Mouse (Mus musculus): ENCODE results near the gene Pip4k2a. TPM values are rescaled to one million over a fixed set of nuclear protein-coding genes. Genes with fewer than 3 reads are reported as not detected.

Pip4k2a gene
- total and polyA plus RNA-seq, 3 experiments, result 6.6 to 52.9 (median 20.8) TPM

DNA sequence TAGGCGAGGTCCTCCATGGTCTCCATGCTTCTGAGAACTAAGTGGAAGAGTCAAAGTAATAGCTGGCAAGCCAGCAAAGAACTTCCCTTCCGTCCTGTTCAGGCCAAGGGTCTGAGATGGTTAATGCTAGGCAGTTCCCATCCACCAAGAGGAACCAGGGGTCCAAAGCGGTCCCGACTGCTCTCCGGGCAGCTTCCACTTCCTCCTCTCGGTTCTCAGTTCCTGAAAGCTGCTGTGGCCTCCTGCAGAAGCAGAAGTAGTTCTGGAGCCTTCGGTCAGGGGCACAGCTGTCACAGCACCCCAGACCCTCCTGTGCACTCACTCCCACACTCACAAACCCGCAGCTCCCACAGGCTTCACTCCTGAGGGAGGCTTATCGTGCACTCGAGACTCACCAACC is 6.9 kb upstream of the Pip4k2a start (continued):
- TF ChIP-seq GABPA (IDR thresholded peaks at IDR 0.05; ENCODE audit: insufficient replicate concordance, low read depth, low read length) (no peak), NRF1 (IDR thresholded peaks at IDR 0.05; ENCODE audit: low read depth, low read length) (no peak)

DNA sequence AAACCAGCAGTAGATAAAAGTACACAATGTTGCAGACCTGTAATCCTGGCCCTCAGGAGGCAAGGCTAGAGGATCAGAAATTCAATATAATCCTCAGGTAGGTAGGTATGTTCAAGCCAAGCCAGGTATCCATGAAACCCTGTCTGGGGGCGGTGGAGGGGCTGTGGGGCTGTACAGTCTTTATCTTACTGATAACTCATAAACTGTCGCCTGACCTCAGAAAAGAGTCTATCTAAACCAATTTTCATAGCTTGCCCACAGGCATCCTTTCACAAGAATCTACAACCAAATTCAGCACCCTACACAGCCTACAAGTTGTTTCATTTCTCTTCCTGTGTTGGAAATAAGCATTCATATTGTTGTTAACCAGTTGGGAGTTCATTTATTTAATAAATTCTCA is 1.5 kb upstream of the Pip4k2a start:
- Histone ChIP-seq H3K4me1 (ENCODE audit: control insufficient read depth in 1 of 2, insufficient read depth in 2 of 2) (peaks cover 2 to 34% of the 10 kb centered on the region in 2 experiments; a peak in 2 of 4 replicates), H3K9me3 (replicated peaks; ENCODE audit: low read length) (no peaks in the 10 kb centered on the region), H3K27ac (ENCODE audit: insufficient read depth, low read depth) (no peak overlapping the region), H3K4me2 (ENCODE audit: insufficient read depth, low read depth, poor library complexity, severe bottlenecking) (no peak overlapping the region), H3K27me3 (replicated peaks) (no peaks in the 10 kb centered on the region), H3K4me3 (replicated peaks in 1 of 3; ENCODE audit: low read depth in 2 of 3, low read length in 2 of 3, poor library complexity in 1 of 3) (no peak overlapping the region), H3K79me2 (replicated peaks; ENCODE audit: control insufficient read depth, extremely low read depth, insufficient read depth, poor library complexity, severe bottlenecking) (peaks cover 8% of the 10 kb centered on the region), H3K36me3 (replicated peaks in 1 of 2; ENCODE audit: control insufficient read depth in 1 of 2, insufficient read depth in 1 of 2, low read length in 1 of 2) (no peaks in the 10 kb centered on the region), H3K9ac (ENCODE audit: insufficient read depth, low read depth) (no peak overlapping the region)
- in situ Hi-C loops (cut with MboI; ENCODE audit: low pct_ligation_motif_present, low pct_unique_long_range_greater_than_20kb, low sequenced_read_pairs), result no loop called here
- no peak for DNase-seq (ENCODE audit: extremely low read depth)
- dilution Hi-C loops (cut with MboI; ENCODE audit: extremely low pct_ligation_motif_present, extremely low pct_unique_long_range_greater_than_20kb, low sequenced_read_pairs), result no loop called here
- TF ChIP-seq IRF4 (IDR thresholded peaks at IDR 0.05; ENCODE audit: low read depth, low read length) (no peak), BHLHE40 (IDR thresholded peaks at IDR 0.05; ENCODE audit: low read depth, low read length) (no peak), E2F4 (IDR thresholded peaks at IDR 0.05; ENCODE audit: insufficient replicate concordance, low read depth, low read length) (no peak), ZKSCAN1 (IDR thresholded peaks at IDR 0.05; ENCODE audit: borderline replicate concordance, low read depth, low read length) (no peak), USF2 (conservative IDR thresholded peaks at IDR 0.05; ENCODE audit: low read depth, low read length) (no peak), POLR2A (IDR thresholded peaks at IDR 0.05; ENCODE audit: low read depth, low read length) (no peak), UBTF (IDR thresholded peaks at IDR 0.05; ENCODE audit: low read depth, low read length) (no peak), HCFC1 (IDR thresholded peaks at IDR 0.05; ENCODE audit: low read depth, low read length) (no peak), CHD2 (IDR thresholded peaks at IDR 0.05; ENCODE audit: low read length) (no peak), SMC3 (IDR thresholded peaks at IDR 0.05; ENCODE audit: low read depth, low read length) (no peak), MAX (IDR thresholded peaks at IDR 0.05; ENCODE audit: low read length) (no peak)

DNA sequence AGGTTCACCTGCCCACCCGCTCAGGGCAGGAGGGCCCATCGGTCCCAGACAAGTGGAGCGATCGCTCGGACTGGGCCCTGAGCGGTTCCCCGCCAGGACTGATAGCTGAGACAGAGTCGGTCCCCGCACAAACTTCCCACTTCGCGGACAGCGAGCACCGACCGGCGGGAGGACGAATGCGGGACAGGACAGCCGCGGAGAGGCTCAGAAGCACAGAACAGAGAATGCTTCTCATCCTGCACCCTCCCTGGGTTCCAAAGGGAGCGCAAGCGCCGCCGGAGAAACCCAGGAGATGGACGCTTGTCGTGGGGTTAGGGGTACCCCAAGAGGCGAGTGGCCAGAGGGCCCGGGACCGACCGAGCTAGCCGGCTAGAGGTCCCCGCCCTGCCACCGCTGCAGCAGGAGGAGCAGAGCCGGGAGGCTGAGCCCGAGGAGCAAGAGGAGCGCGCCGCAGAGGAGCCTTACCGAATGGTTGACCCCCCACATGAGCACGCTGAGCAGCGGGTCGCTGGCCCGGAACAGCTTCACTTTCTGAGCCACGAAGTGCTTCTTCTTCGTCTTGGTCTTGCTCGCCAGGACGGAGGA is 447 bp downstream of the Pip4k2a start:
- peak overlapping the region; percentile 71 for H3K27ac ChIP-seq (ENCODE audit: insufficient read depth, low read depth)
- H3K4me2 ChIP-seq (ENCODE audit: insufficient read depth, low read depth, poor library complexity, severe bottlenecking), result peak overlapping the region; percentile 96
- H3K9ac ChIP-seq (ENCODE audit: insufficient read depth, low read depth), result peak overlapping the region; percentile 59
- dilution Hi-C loops (cut with MboI; ENCODE audit: extremely low pct_ligation_motif_present, extremely low pct_unique_long_range_greater_than_20kb, low sequenced_read_pairs), result no loop called here
- no peak for DNase-seq (ENCODE audit: extremely low read depth)
- no peaks in the 10 kb centered on the region for H3K27me3 ChIP-seq (replicated peaks)
- peaks cover 0 to 11% of the 10 kb centered on the region in 2 experiments for H3K36me3 ChIP-seq (replicated peaks in 1 of 2; ENCODE audit: control insufficient read depth in 1 of 2, insufficient read depth in 1 of 2, low read length in 1 of 2)
- H3K4me3 ChIP-seq (replicated peaks in 1 of 3; ENCODE audit: low read depth in 2 of 3, low read length in 2 of 3, poor library complexity in 1 of 3), result peak overlapping the region; percentile 67 to 92 (median 82)
- in situ Hi-C loops (cut with MboI; ENCODE audit: low pct_ligation_motif_present, low pct_unique_long_range_greater_than_20kb, low sequenced_read_pairs), result no loop called here
- no peak for TF ChIP-seq EP300 (IDR thresholded peaks at IDR 0.05; ENCODE audit: low read length)
- no peak for TF ChIP-seq CHD2 (IDR thresholded peaks at IDR 0.05; ENCODE audit: low read length)
- no peak for TF ChIP-seq HCFC1 (IDR thresholded peaks at IDR 0.05; ENCODE audit: low read depth, low read length)
- TF ChIP-seq E2F4 (IDR thresholded peaks at IDR 0.05; ENCODE audit: insufficient replicate concordance, low read depth, low read length), result no peak
- TF ChIP-seq ZKSCAN1 (IDR thresholded peaks at IDR 0.05; ENCODE audit: borderline replicate concordance, low read depth, low read length), result no peak
- TF ChIP-seq POLR2AphosphoS2 (IDR thresholded peaks at IDR 0.05; ENCODE audit: low read depth, low read length), result no peak
- TF ChIP-seq MEF2A (IDR thresholded peaks at IDR 0.05; ENCODE audit: borderline replicate concordance, low read depth, low read length), result no peak
- no peak for TF ChIP-seq PAX5 (IDR thresholded peaks at IDR 0.05; ENCODE audit: low read length)
- no peak for TF ChIP-seq NELFE (IDR thresholded peaks at IDR 0.05; ENCODE audit: low read depth, low read length)
- TF ChIP-seq ZNF384 (IDR thresholded peaks at IDR 0.05; ENCODE audit: low read depth, low read length), result no peak
- peak; percentile 5; the same call in 1 of the 2 replicates for TF ChIP-seq MAX (IDR thresholded peaks at IDR 0.05; ENCODE audit: low read length)
- TF ChIP-seq ELF1 (IDR thresholded peaks at IDR 0.05; ENCODE audit: low read depth, low read length), result no peak
- peak; percentile 13; the same call in 1 of the 2 replicates for TF ChIP-seq SIN3A (IDR thresholded peaks at IDR 0.05; ENCODE audit: low read length)
- TF ChIP-seq TCF12 (IDR thresholded peaks at IDR 0.05; ENCODE audit: low read depth, low read length), result no peak
- TF ChIP-seq UBTF (IDR thresholded peaks at IDR 0.05; ENCODE audit: low read depth, low read length), result 0 out of 2 replicates have a peak, but pooled peaks have one; percentile 53
- TF ChIP-seq GABPA (IDR thresholded peaks at IDR 0.05; ENCODE audit: insufficient replicate concordance, low read depth, low read length), result no peak
- H3K4me1 ChIP-seq (ENCODE audit: control insufficient read depth in 1 of 2, insufficient read depth in 2 of 2), result peaks cover 0 to 32% of the 10 kb centered on the region in 2 experiments; a peak in 2 of 4 replicates
- peaks cover 3% of the 10 kb centered on the region for H3K9me3 ChIP-seq (replicated peaks; ENCODE audit: low read length)
- peaks cover 8% of the 10 kb centered on the region for H3K79me2 ChIP-seq (replicated peaks; ENCODE audit: control insufficient read depth, extremely low read depth, insufficient read depth, poor library complexity, severe bottlenecking)

All from CH12.LX (cell line).